Mouse (Mus musculus) embryonic fibroblast, embryonic 13.5 days (primary cell): ENCODE results near the gene Ankdd1a. TPM values are rescaled to one million over a fixed set of nuclear protein-coding genes. Genes with fewer than 3 reads are reported as not detected.

Experiments used
- H3K27ac ChIP-seq: 2 replicates; pipeline ENCODE4 v1.5.1; 2012; ENCODE audit warnings: low read length, control low read depth, inconsistent platforms; ENCODE audit not compliant: insufficient read depth
- H3K4me1 ChIP-seq: 2 replicates; pipeline ENCODE4 v1.6.1; 2011; ENCODE audit warnings: low read length; ENCODE audit not compliant: control insufficient read depth, insufficient read depth
- H3K4me3 ChIP-seq: 2 replicates; pipeline ENCODE4 v1.5.1; 2011; ENCODE audit warnings: mild to moderate bottlenecking, control low read depth, low read length; ENCODE audit not compliant: insufficient read depth
- CTCF ChIP-seq: IDR thresholded peaks from 2 replicates; pipeline ENCODE4 v1.5.1; 2011; ENCODE audit warnings: mild to moderate bottlenecking, control low read depth, low read length, moderate library complexity, borderline replicate concordance; ENCODE audit not compliant: insufficient read depth
- POLR2A ChIP-seq: IDR thresholded peaks from 2 replicates; pipeline ENCODE4 v1.6.1; 2011; ENCODE audit warnings: low read depth, mild to moderate bottlenecking, control low read depth, low read length, moderate library complexity
- polyA plus RNA-seq: library from polyadenylated mRNA; stranded (reverse); fragments of >200 nt; gene quantifications from 2 replicates; pipeline ENCODE4 v1.2.4, GENCODE M21; 2011; ENCODE audit warnings: low read depth; ENCODE audit not compliant: missing spikeins, insufficient read length

Ankdd1a gene
- polyA plus RNA-seq, 1 experiment, result not detected

- Histone ChIP-seq H3K27ac (no peak overlapping the region), H3K4me3 (no peak overlapping the region), H3K4me1 (peaks cover 2% of the 10 kb centered on the region; the same call in 1 of the 2 replicates)
- TF ChIP-seq CTCF, result no peak
- no peak for TF ChIP-seq POLR2A
These were observed 14.1 kb upstream of the Ankdd1a start for GRCm38 (mm10) chr9:65534111-65534510.

- Histone ChIP-seq H3K27ac (no peak overlapping the region; the same call in 1 of the 2 replicates), H3K4me1 (peaks cover 2% of the 10 kb centered on the region; the same call in 1 of the 2 replicates), H3K4me3 (no peak overlapping the region)
- TF ChIP-seq CTCF (no peak), POLR2A (no peak)
These were observed 13.0 kb upstream of the Ankdd1a start for GRCm38 (mm10) chr9:65532986-65533385.

DNA sequence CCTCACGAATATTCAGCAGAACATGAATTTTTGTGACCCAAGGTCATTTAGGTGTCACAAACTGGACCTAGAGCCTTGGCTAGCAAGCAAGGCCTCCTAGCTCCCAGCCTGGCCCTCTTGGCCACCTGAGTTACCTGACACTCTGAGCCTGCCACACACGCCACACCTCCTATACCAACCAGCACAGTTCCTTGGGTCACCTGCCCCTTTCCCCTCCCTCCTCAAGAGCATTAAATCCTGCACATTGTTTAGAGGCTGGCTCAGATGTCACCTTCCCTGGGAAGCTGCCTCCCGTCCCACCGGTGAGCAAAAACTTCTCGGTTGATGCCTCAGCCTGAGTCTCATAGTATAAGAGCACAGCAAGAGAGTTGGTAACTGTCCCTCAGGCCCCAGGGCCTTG is 11.3 kb upstream of the Ankdd1a start:
- TF ChIP-seq POLR2A (no peak), CTCF (no peak)
- Histone ChIP-seq H3K4me1 (peaks cover 2% of the 10 kb centered on the region; the same call in 1 of the 2 replicates), H3K4me3 (no peak overlapping the region), H3K27ac (no peak overlapping the region)

GRCm38 (mm10) chr9:65529659-65530058 is 9.7 kb upstream of the Ankdd1a start:
- Histone ChIP-seq H3K27ac (no peak overlapping the region), H3K4me3 (no peak overlapping the region), H3K4me1 (peaks cover 2% of the 10 kb centered on the region; the same call in 1 of the 2 replicates)
- TF ChIP-seq CTCF (no peak), POLR2A (no peak)

GRCm38 (mm10) chr9:65528417-65529038 is 8.5 kb upstream of the Ankdd1a start:
- TF ChIP-seq CTCF (no peak), POLR2A (no peak)
- Histone ChIP-seq H3K4me3 (no peak overlapping the region), H3K27ac (no peak overlapping the region), H3K4me1 (peaks cover 2% of the 10 kb centered on the region; the same call in 1 of the 2 replicates)

- TF ChIP-seq POLR2A (no peak), CTCF (no peak)
- Histone ChIP-seq H3K4me3 (no peak overlapping the region), H3K4me1 (peaks cover 2% of the 10 kb centered on the region), H3K27ac (peak overlapping the region; percentile 43; the same call in 1 of the 2 replicates)
These were observed 5.6 kb upstream of the Ankdd1a start for GRCm38 (mm10) chr9:65525445-65526195.

GRCm38 (mm10) chr9:65523611-65524364 is 3.8 kb upstream of the Ankdd1a start:
- TF ChIP-seq CTCF (peak; percentile 99), POLR2A (no peak)
- Histone ChIP-seq H3K4me3 (no peak overlapping the region), H3K27ac (no peak overlapping the region), H3K4me1 (no peaks in the 10 kb centered on the region; the same call in 1 of the 2 replicates)

- Histone ChIP-seq H3K27ac (no peak overlapping the region), H3K4me1 (no peaks in the 10 kb centered on the region; the same call in 1 of the 2 replicates), H3K4me3 (no peak overlapping the region)
- TF ChIP-seq CTCF, result no peak
- TF ChIP-seq POLR2A, result no peak
These were observed 498 bp upstream of the Ankdd1a start for GRCm38 (mm10) chr9:65520505-65520876.

GRCm38 (mm10) chr9:65514851-65515261 is 5.1 kb downstream of the Ankdd1a start:
- Histone ChIP-seq H3K4me1 (no peaks in the 10 kb centered on the region), H3K4me3 (no peak overlapping the region), H3K27ac (no peak overlapping the region)
- TF ChIP-seq POLR2A, result no peak
- no peak for TF ChIP-seq CTCF
